Mouse (Mus musculus): ENCODE results near the gene Sorcs1. TPM values are rescaled to one million over a fixed set of nuclear protein-coding genes. Genes with fewer than 3 reads are reported as not detected.
A peak's percentile ranks its signal among the peaks of the same experiment; 100 is the strongest.

Sorcs1 gene
- 2.8 and 3.0 TPM in 2 replicates for polyA plus RNA-seq (2015; fragmentation: Nextera tagmentation; extraction: Ambion mirVana)

GRCm38 (mm10) chr19:50677903-50678896 is at the start of gene Sorcs1:
TSS of gene Sorcs1 (minus strand) at chr19:50678646.
- no peaks in the 10 kb centered on the region for H3K36me3 ChIP-seq
- peaks cover 23% of the 10 kb centered on the region for H3K27me3 ChIP-seq (replicated peaks)
- under 1% methylated on average over 101 of the region's 102 CpGs for WGBS
- peak within 1 kb of the TSS; percentile 93 for H3K4me2 ChIP-seq (replicated peaks)
- no peak within 1 kb of the TSS for H3K27ac ChIP-seq
- peaks cover 4% of the 10 kb centered on the region for H3K4me1 ChIP-seq (replicated peaks)
- H3K9me3 ChIP-seq = no peaks in the 10 kb centered on the region
- H3K9ac ChIP-seq = peak within 1 kb of the TSS; percentile 46
- H3K4me3 ChIP-seq (replicated peaks) = peak within 1 kb of the TSS; percentile 53
- peak; percentile 94 for ATAC-seq

GRCm38 (mm10) chr19:50683277-50683676 is 4.8 kb upstream of the Sorcs1 start:
- Histone ChIP-seq H3K9ac (no peak overlapping the region), H3K36me3 (no peaks in the 10 kb centered on the region), H3K27me3 (replicated peaks) (peaks cover 5% of the 10 kb centered on the region), H3K4me3 (replicated peaks) (no peak overlapping the region), H3K27ac (no peak overlapping the region), H3K4me1 (replicated peaks) (no peaks in the 10 kb centered on the region; the same call in 1 of the 2 replicates), H3K4me2 (replicated peaks) (no peak overlapping the region), H3K9me3 (no peaks in the 10 kb centered on the region)
- no peak for ATAC-seq
- 38% methylated on average over 2 of the region's 2 CpGs for WGBS

GRCm38 (mm10) chr19:50678946-50679345 is 500 bp upstream of the Sorcs1 start:
- Histone ChIP-seq H3K4me3 (replicated peaks) (peak overlapping the region; percentile 53), H3K4me2 (replicated peaks) (peak overlapping the region; percentile 93), H3K9me3 (no peaks in the 10 kb centered on the region), H3K27me3 (replicated peaks) (peaks cover 23% of the 10 kb centered on the region), H3K9ac (peak overlapping the region; percentile 46), H3K36me3 (no peaks in the 10 kb centered on the region), H3K27ac (no peak overlapping the region), H3K4me1 (replicated peaks) (peaks cover 4% of the 10 kb centered on the region)
- ATAC-seq = peak; percentile 69
- 0% methylated on average over 2 of the region's 2 CpGs for WGBS

- Histone ChIP-seq H3K9ac (no peak overlapping the region), H3K27ac (no peak overlapping the region), H3K4me2 (replicated peaks) (peak overlapping the region; percentile 93), H3K36me3 (no peaks in the 10 kb centered on the region), H3K4me3 (replicated peaks) (peak overlapping the region; percentile 53; the same call in 1 of the 2 replicates), H3K27me3 (replicated peaks) (peaks cover 23% of the 10 kb centered on the region), H3K9me3 (no peaks in the 10 kb centered on the region), H3K4me1 (replicated peaks) (peaks cover 4% of the 10 kb centered on the region)
- ATAC-seq = no peak
- WGBS = 46% methylated on average over 19 of the region's 19 CpGs
Measured at GRCm38 (mm10) chr19:50676578-50677524, 1.6 kb downstream of the Sorcs1 start.

- no peak overlapping the region for H3K27ac ChIP-seq
- peaks cover 4% of the 10 kb centered on the region for H3K4me1 ChIP-seq (replicated peaks)
- H3K4me3 ChIP-seq (replicated peaks) = no peak overlapping the region
- H3K9me3 ChIP-seq = no peaks in the 10 kb centered on the region
- H3K27me3 ChIP-seq (replicated peaks) = peaks cover 23% of the 10 kb centered on the region
- no peaks in the 10 kb centered on the region for H3K36me3 ChIP-seq
- H3K9ac ChIP-seq = no peak overlapping the region
- no peak overlapping the region for H3K4me2 ChIP-seq (replicated peaks)
- ATAC-seq = no peak
- 74% methylated on average over 5 of the region's 5 CpGs for WGBS
Measured at GRCm38 (mm10) chr19:50674921-50675320, 3.5 kb downstream of the Sorcs1 start.

GRCm38 (mm10) chr19:50667516-50667915 is 10.9 kb downstream of the Sorcs1 start:
- 81% methylated on average over 8 of the region's 8 CpGs for WGBS
- H3K27ac ChIP-seq = no peak overlapping the region
- no peak overlapping the region for H3K4me2 ChIP-seq (replicated peaks)
- no peaks in the 10 kb centered on the region for H3K9me3 ChIP-seq
- no peak for ATAC-seq
- no peaks in the 10 kb centered on the region for H3K36me3 ChIP-seq
- no peaks in the 10 kb centered on the region for H3K27me3 ChIP-seq (replicated peaks)
- no peaks in the 10 kb centered on the region for H3K4me1 ChIP-seq (replicated peaks)
- H3K9ac ChIP-seq = no peak overlapping the region
- no peak overlapping the region for H3K4me3 ChIP-seq (replicated peaks)

- no peak for ATAC-seq
- Histone ChIP-seq H3K9me3 (no peaks in the 10 kb centered on the region), H3K27me3 (replicated peaks) (no peaks in the 10 kb centered on the region), H3K4me1 (replicated peaks) (no peaks in the 10 kb centered on the region), H3K4me3 (replicated peaks) (no peak overlapping the region), H3K4me2 (replicated peaks) (no peak overlapping the region), H3K27ac (no peak overlapping the region), H3K36me3 (no peaks in the 10 kb centered on the region), H3K9ac (no peak overlapping the region)
- 58% methylated on average over 1 of the region's 1 CpGs for WGBS
Measured at GRCm38 (mm10) chr19:50664311-50664710, 14.1 kb downstream of the Sorcs1 start.

GRCm38 (mm10) chr19:50659144-50659543 is 19.3 kb downstream of the Sorcs1 start:
- Histone ChIP-seq H3K27me3 (replicated peaks) (no peaks in the 10 kb centered on the region), H3K27ac (no peak overlapping the region), H3K4me3 (replicated peaks) (no peak overlapping the region), H3K4me2 (replicated peaks) (no peak overlapping the region), H3K9ac (no peak overlapping the region), H3K36me3 (no peaks in the 10 kb centered on the region), H3K4me1 (replicated peaks) (no peaks in the 10 kb centered on the region), H3K9me3 (no peaks in the 10 kb centered on the region)
- WGBS = 56% methylated on average over 4 of the region's 4 CpGs
- no peak for ATAC-seq

- no peaks in the 10 kb centered on the region for H3K36me3 ChIP-seq
- WGBS = 62% methylated on average over 5 of the region's 5 CpGs
- H3K4me2 ChIP-seq (replicated peaks) = no peak overlapping the region
- H3K9me3 ChIP-seq = no peaks in the 10 kb centered on the region
- no peaks in the 10 kb centered on the region for H3K27me3 ChIP-seq (replicated peaks)
- no peak overlapping the region for H3K27ac ChIP-seq
- H3K4me1 ChIP-seq (replicated peaks) = no peaks in the 10 kb centered on the region
- H3K4me3 ChIP-seq (replicated peaks) = no peak overlapping the region
- no peak overlapping the region for H3K9ac ChIP-seq
- ATAC-seq = no peak
Measured at GRCm38 (mm10) chr19:50652750-50653149, 25.7 kb downstream of the Sorcs1 start.

GRCm38 (mm10) chr19:50643836-50644235 is 34.6 kb downstream of the Sorcs1 start:
- Histone ChIP-seq H3K27ac (no peak overlapping the region), H3K4me1 (replicated peaks) (no peaks in the 10 kb centered on the region), H3K36me3 (no peaks in the 10 kb centered on the region), H3K4me2 (replicated peaks) (no peak overlapping the region), H3K9me3 (no peaks in the 10 kb centered on the region), H3K4me3 (replicated peaks) (no peak overlapping the region), H3K9ac (no peak overlapping the region), H3K27me3 (replicated peaks) (no peaks in the 10 kb centered on the region)
- 61% methylated on average over 1 of the region's 1 CpGs for WGBS
- ATAC-seq = no peak

- H3K36me3 ChIP-seq = no peaks in the 10 kb centered on the region
- H3K9me3 ChIP-seq = no peaks in the 10 kb centered on the region
- H3K27me3 ChIP-seq (replicated peaks) = no peaks in the 10 kb centered on the region
- no peaks in the 10 kb centered on the region for H3K4me1 ChIP-seq (replicated peaks)
- 88% methylated on average over 1 of the region's 1 CpGs for WGBS
- no peak overlapping the region for H3K4me3 ChIP-seq (replicated peaks)
- H3K4me2 ChIP-seq (replicated peaks) = no peak overlapping the region
- H3K9ac ChIP-seq = no peak overlapping the region
- no peak for ATAC-seq
- H3K27ac ChIP-seq = no peak overlapping the region
Measured at GRCm38 (mm10) chr19:50642121-50642520, 36.3 kb downstream of the Sorcs1 start.
